Mouse (Mus musculus) heart, embryonic 14.5 days (tissue): ENCODE data around the gene Ednrb. TPM values are rescaled to one million over a fixed set of nuclear protein-coding genes. Genes with fewer than 3 reads are reported as not detected.

ENCODE experiments used
- polyA plus RNA-seq: library from polyadenylated mRNA; unstranded; fragments of >200 nt; fragmentation: Nextera tagmentation; extraction: Ambion mirVana; gene quantifications from 2 replicates; pipeline ENCODE4 v1.2.1, GENCODE M21; 2014

Ednrb gene
- polyA plus RNA-seq, 1 experiment from 2014 or later, result 114 TPM

Other genes with a start within 250 kb of the Ednrb start
- gene Slain1, start 194.2 kb downstream of the Ednrb start, polyA plus RNA-seq, result 0.55 and 0.70 TPM in 2 replicates